Mouse (Mus musculus) stomach, postnatal 0 days (tissue): ENCODE measurements around the gene Gm9745. TPM values are rescaled to one million over a fixed set of nuclear protein-coding genes. Genes with fewer than 3 reads are reported as not detected.
"Not testable (repeated sequence)": the region's sequence is repeated elsewhere in the genome, so short reads cannot be mapped to it uniquely, and the experiment has no call there.

Experiments
- ATAC-seq: fragments of 200-750 bp; cut with Nextera tagmentation; 2 replicates; pipeline ENCODE4 v1.8.0; 2017; ENCODE audit not compliant: low FRiP score, low TSS enrichment
- DNase-seq: peaks from one replicate; pipeline ENCODE4 v3.0.0-alpha.2; 2016; ENCODE audit warnings: low spot score
- H3K27ac ChIP-seq: fragments of 300-500 bp; sonication (generic); replicated peaks from 2 replicates; pipeline ENCODE4 v1.5.1; 2014; ENCODE audit warnings: mild to moderate bottlenecking, control low read depth
- H3K27me3 ChIP-seq: fragments of 300-500 bp; sonication (generic); 2 replicates; pipeline ENCODE4 v1.6.1; 2014; ENCODE audit warnings: low read length; ENCODE audit not compliant: control insufficient read depth, insufficient read depth
- H3K36me3 ChIP-seq: fragments of 300-500 bp; sonication (generic); 2 replicates; pipeline ENCODE4 v1.6.1; 2014; ENCODE audit warnings: low read length, mixed read lengths; ENCODE audit not compliant: control insufficient read depth, insufficient read depth
- H3K4me1 ChIP-seq: fragments of 300-500 bp; sonication (generic); replicated peaks from 2 replicates; pipeline ENCODE4 v1.6.1; 2014; ENCODE audit warnings: antibody characterized with exemption; ENCODE audit not compliant: control insufficient read depth, insufficient read depth
- H3K4me2 ChIP-seq: fragments of 300-500 bp; sonication (generic); replicated peaks from 2 replicates; pipeline ENCODE4 v1.6.1; 2014; ENCODE audit warnings: low read depth, mild to moderate bottlenecking, control low read depth, moderate library complexity
- H3K4me3 ChIP-seq: fragments of 300-500 bp; sonication (generic); 2 replicates; pipeline ENCODE4 v1.5.1; 2014; ENCODE audit warnings: low read depth, low read length, control low read depth
- H3K9ac ChIP-seq: fragments of 300-500 bp; sonication (generic); 2 replicates; pipeline ENCODE4 v1.6.1; 2014; ENCODE audit warnings: mild to moderate bottlenecking, low read length, control low read depth, mixed read lengths
- H3K9me3 ChIP-seq: fragments of 300-500 bp; sonication (generic); 2 replicates; pipeline ENCODE4 v1.6.1; 2016; ENCODE audit warnings: low read length; ENCODE audit not compliant: control insufficient read depth
- CTCF ChIP-seq: IDR thresholded peaks from 2 replicates; pipeline ENCODE4 v1.5.1; 2016; ENCODE audit warnings: antibody characterized with exemption, low read depth, mild to moderate bottlenecking, moderate library complexity
- EP300 ChIP-seq: optimal IDR thresholded peaks from 2 replicates; pipeline ENCODE3; 2016; ENCODE audit warnings: antibody characterized with exemption
- WGBS: fragments of 180-500 bp; shearing (Covaris S2); extraction: QIAGEN DNeasy Blood & Tissue Kit; methylation state at CpG from one replicate; pipeline ENCODE4 v1.1.7; 2014; 5-methylcytosine and 5-hydroxymethylcytosine counted together
- polyA plus RNA-seq: library from polyadenylated mRNA; unstranded; fragments of >200 nt; fragmentation: Nextera tagmentation; extraction: Ambion mirVana; gene quantifications from 2 replicates; pipeline ENCODE4 v1.2.1, GENCODE M21; 2015

Gm9745 gene
- not detected in 2 replicates for polyA plus RNA-seq

GRCm38 (mm10) chr13:8948131-8948530, at the start of gene Gm9745:
Gm9745 (minus strand) TSS chr13:8948231.
- not testable (repeated sequence) for DNase-seq, H3K4me1 ChIP-seq, H3K9ac ChIP-seq, H3K27me3 ChIP-seq, H3K36me3 ChIP-seq, H3K9me3 ChIP-seq, H3K27ac ChIP-seq, H3K4me2 ChIP-seq, ATAC-seq, H3K4me3 ChIP-seq

GRCm38 (mm10) chr13:8997221-8997620, 49.2 kb upstream of the Gm9745 start:
- not testable (repeated sequence) for H3K9ac ChIP-seq, H3K9me3 ChIP-seq, DNase-seq, H3K4me3 ChIP-seq, H3K4me2 ChIP-seq, H3K4me1 ChIP-seq, H3K27me3 ChIP-seq, H3K27ac ChIP-seq, H3K36me3 ChIP-seq, ATAC-seq
- 80% methylated on average over 5 of the region's 5 CpGs for WGBS

- TF ChIP-seq EP300 (no peak), CTCF (peak; percentile 87)
- ATAC-seq: peak; percentile 98
- DNase-seq: peak; percentile 96
- no peaks in the 10 kb centered on the region for H3K36me3 ChIP-seq
- peak within 1 kb of the TSS; percentile 91 for H3K9ac ChIP-seq
- peak within 1 kb of the TSS; percentile 74 for H3K4me3 ChIP-seq
- H3K27ac ChIP-seq: peak within 1 kb of the TSS; percentile 84
- 0 out of 2 replicates have a peak, but pooled peaks cover 3% of the 10 kb centered on the region for H3K4me1 ChIP-seq
- H3K9me3 ChIP-seq: no peaks in the 10 kb centered on the region
- WGBS: under 1% methylated on average over 51 of the region's 51 CpGs
- no peaks in the 10 kb centered on the region for H3K27me3 ChIP-seq
- peak within 1 kb of the TSS; percentile 83 for H3K4me2 ChIP-seq
Observed at GRCm38 (mm10) chr13:8995990-8996786, 48.2 kb upstream of the Gm9745 start, which contains the start of gene Gtpbp4. Gtpbp4 (minus strand) TSS chr13:8996083.

GRCm38 (mm10) chr13:8995159-8995989, 47.3 kb upstream of the Gm9745 start:
- Histone ChIP-seq H3K9ac (peak overlapping the region; percentile 82), H3K27ac (peak overlapping the region; percentile 56; the same call in 1 of the 2 replicates), H3K4me3 (peak overlapping the region; percentile 74), H3K36me3 (no peaks in the 10 kb centered on the region; the same call in 1 of the 2 replicates), H3K9me3 (no peaks in the 10 kb centered on the region), H3K27me3 (no peaks in the 10 kb centered on the region), H3K4me2 (peak overlapping the region; percentile 63), H3K4me1 (0 out of 2 replicates have a peak, but pooled peaks cover 3% of the 10 kb centered on the region)
- DNase-seq: no peak
- TF ChIP-seq EP300 (no peak), CTCF (no peak)
- peak; percentile 46 for ATAC-seq
- WGBS: 2% methylated on average over 33 of the region's 33 CpGs

- 90% methylated on average over 6 of the region's 6 CpGs for WGBS
- H3K9ac ChIP-seq: no peak overlapping the region
- DNase-seq: no peak
- ATAC-seq: no peak
- no peak overlapping the region for H3K4me2 ChIP-seq
- peaks cover 9% of the 10 kb centered on the region for H3K36me3 ChIP-seq
- no peaks in the 10 kb centered on the region for H3K27me3 ChIP-seq
- no peak for TF ChIP-seq CTCF
- no peak for TF ChIP-seq EP300
- H3K4me1 ChIP-seq: 0 out of 2 replicates have a peak, but pooled peaks cover 3% of the 10 kb centered on the region
- H3K4me3 ChIP-seq: no peak overlapping the region
- no peak overlapping the region for H3K27ac ChIP-seq
- H3K9me3 ChIP-seq: no peaks in the 10 kb centered on the region
Observed at GRCm38 (mm10) chr13:8992231-8992630, 44.2 kb upstream of the Gm9745 start.
